Mouse (Mus musculus) brain, embryonic 14.5 days (tissue): ENCODE data around the gene 0610040J01Rik.

Experiments used
- CTCF ChIP-seq: fragments of 200-500 bp; IDR thresholded peaks from 2 replicates; pipeline ENCODE4 v1.5.1; 2012; ENCODE audit warnings: inconsistent platforms, mild to moderate bottlenecking, moderate library complexity, borderline replicate concordance; ENCODE audit not compliant: insufficient read depth, insufficient read length; ENCODE audit errors: extremely low read depth
- POLR2A ChIP-seq: fragments of 200-500 bp; IDR thresholded peaks from 2 replicates; pipeline ENCODE4 v1.6.1; 2012; ENCODE audit warnings: mild to moderate bottlenecking, inconsistent platforms, borderline replicate concordance; ENCODE audit not compliant: poor library complexity, insufficient read depth, insufficient read length, severe bottlenecking; ENCODE audit errors: extremely low read depth

DNA sequence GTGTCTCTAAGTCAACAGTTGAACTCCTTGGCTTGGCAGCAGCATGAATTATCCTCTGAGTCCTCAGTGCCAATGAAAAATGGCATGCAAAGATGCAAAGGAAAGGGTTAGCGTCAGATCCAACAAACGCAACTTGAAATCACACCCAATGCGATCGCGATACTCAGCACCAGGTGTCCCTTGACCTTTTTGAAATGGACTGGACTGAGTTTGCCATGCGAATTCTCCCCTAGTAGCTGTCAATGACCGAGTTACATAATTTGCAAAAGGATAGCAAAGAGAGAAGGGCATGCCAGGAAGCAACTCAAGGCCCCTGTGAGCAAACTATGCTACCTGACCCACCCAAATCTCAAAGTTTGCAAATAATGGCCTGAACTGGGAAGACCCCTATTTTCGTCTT is 34.9 kb downstream of the 0610040J01Rik start:
- no peak for TF ChIP-seq CTCF
- no peak for TF ChIP-seq POLR2A
